Mouse (Mus musculus): ENCODE results near the gene Alppl2. TPM values are rescaled to one million over a fixed set of nuclear protein-coding genes. Genes with fewer than 3 reads are reported as not detected.

The Alppl2 gene
- total RNA-seq (2023), result not detected

DNA sequence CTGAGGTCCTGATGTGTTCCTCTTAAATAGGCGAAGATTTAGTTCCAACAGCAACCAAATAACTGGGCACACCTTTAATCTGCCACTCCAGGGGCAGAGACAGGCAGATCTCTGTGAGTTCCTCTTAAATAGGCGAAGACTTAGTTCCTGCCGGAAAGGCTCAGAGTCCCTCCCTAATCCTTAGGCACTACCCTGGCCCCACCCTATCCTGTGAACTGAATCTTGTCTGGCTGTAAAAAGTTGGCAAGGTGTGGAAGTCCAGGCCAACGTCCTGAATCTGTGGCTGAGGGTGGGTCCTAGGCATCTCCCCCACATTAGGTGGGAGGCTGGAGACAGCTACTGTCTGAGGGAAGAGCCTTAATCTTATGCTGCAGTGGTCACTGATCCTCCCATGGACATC is at the start of gene Alppl2:
Gene Alppl2 (minus strand): TSS at position 101 of the 400 bp plus-strand sequence.

DNA sequence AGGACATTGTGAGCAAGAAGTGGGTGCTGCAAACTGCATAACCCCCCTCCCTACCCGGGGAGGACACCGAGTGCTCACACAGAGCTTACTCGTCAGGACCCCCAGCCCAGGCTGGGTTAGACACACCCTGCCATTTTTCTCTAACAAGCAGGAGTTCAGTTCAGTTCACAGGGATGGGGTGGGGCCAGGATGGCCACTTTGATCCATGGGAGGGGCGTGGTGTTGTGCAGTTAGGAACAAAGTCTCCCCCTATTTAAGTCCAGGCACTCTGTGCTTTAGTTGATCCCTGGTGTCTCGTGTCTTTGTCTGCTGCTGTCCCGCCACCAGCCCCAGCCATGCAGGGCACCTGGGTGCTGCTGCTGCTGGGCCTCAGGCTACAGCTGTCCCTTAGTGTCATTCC is 34.9 kb upstream of the Alppl2 start, which contains the start of gene Akp3:
Gene Akp3 (plus strand): TSS at position 301 of the 400 bp plus-strand sequence.

DNA sequence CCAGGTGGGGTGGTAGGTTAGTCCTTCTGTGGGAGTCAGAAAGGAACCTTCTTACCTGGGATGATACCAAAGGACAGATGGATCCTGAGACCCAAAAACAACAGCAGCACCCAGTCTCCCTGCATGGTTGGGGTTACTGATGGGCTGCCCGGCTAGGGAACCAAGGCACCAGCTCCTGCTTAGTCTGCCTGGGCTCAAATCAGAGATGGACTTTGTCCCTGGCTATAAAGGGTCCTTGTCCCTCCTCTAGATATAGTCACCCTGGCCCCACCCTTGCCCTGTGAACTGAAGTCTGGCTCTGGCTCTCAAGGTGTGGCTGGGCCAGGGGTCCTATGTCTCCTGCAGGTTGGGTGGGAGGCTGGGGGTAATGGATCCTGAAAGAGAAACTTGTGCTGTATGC is 11.7 kb upstream of the Alppl2 start, which contains the start of gene Alpi:
Gene Alpi (minus strand): TSS at position 196 of the 400 bp plus-strand sequence.

Other genes starting within 250 kb of the Alppl2 start
- gene Alpi, start 11.7 kb upstream of the Alppl2 start, total RNA-seq (2023), result not detected
- gene Akp3, start 35.0 kb upstream of the Alppl2 start, total RNA-seq (2023), result not detected
- gene Ecel1, start 66.6 kb upstream of the Alppl2 start, total RNA-seq (2023), result 1 to 10 TPM in 1 of 2 experiments, not detected in 1; 1.6 TPM
- not detected for gene Prss56, start 93.4 kb upstream of the Alppl2 start, total RNA-seq (2023)
- not detected for gene Chrnd, start 100.7 kb upstream of the Alppl2 start, total RNA-seq (2023)
- not detected for gene Chrng, start 114.7 kb upstream of the Alppl2 start, total RNA-seq (2023)
- gene Eif4e2, start 124.0 kb upstream of the Alppl2 start, total RNA-seq (2023), result 100 to 1,000 TPM; 138 to 147 TPM
- not detected for gene Efhd1, start 174.4 kb upstream of the Alppl2 start, total RNA-seq (2023)
- gene Gigyf2, start 237.1 kb upstream of the Alppl2 start, total RNA-seq (2023), result 100 to 1,000 TPM; 128 to 137 TPM

Data from T-cell, adult 66 days (primary cell).